In genomic region chr8:126733779-126734178, GRCm38 (mm10) we compare ENCODE assay signal across 16 mouse cellular contexts.
DNase-seq lines count a peak whose midpoint lies in the region; ATAC-seq and TF ChIP-seq lines count a peak whose summit lies in the region.
"Had no signal": no experiment of that assay in that cellular context is flagged by ENCODE, and none has a peak within 500 bp of the region (broad histone marks: within the 10 kb centered on the region; RNA-seq: fewer than 3 reads in every experiment).

No protein-coding gene starts in this region.

- no peaks in the 10 kb centered on the region for H3K9me3 ChIP-seq in forebrain, embryonic 15.5 days
- no peaks in the 10 kb centered on the region for H3K9me3 ChIP-seq in forebrain, embryonic 14.5 days (replicated peaks; ENCODE audit: control insufficient read depth, low read length)
- no peaks in the 10 kb centered on the region for H3K9me3 ChIP-seq in midbrain, embryonic 11.5 days (ENCODE audit: control insufficient read depth, low read length)
- no peaks in the 10 kb centered on the region for H3K9me3 ChIP-seq in midbrain, postnatal 0 days (ENCODE audit: low read length)
- H3K9me3 ChIP-seq in stomach, embryonic 15.5 days, result no peaks in the 10 kb centered on the region

- H3K4me3 ChIP-seq in forebrain, embryonic 15.5 days, result no peak overlapping the region
- H3K4me3 ChIP-seq in forebrain, embryonic 14.5 days (ENCODE audit: low read depth, low read length), result no peak overlapping the region
- H3K4me3 ChIP-seq in kidney, adult 2 months (ENCODE audit: insufficient read depth, low read depth, low read length), result no peak overlapping the region
- H3K4me3 ChIP-seq in midbrain, embryonic 11.5 days (ENCODE audit: low read depth, low read length), result no peak overlapping the region
- H3K4me3 ChIP-seq in midbrain, postnatal 0 days (ENCODE audit: low read depth, low read length), result no peak overlapping the region
- no peak overlapping the region for H3K4me3 ChIP-seq in stomach, embryonic 15.5 days (replicated peaks)
- H3K4me3 ChIP-seq: heart, adult 2 months; left cerebral cortex, adult 2 months had no signal

- no peak for TF ChIP-seq CTCF in kidney, adult 2 months (conservative IDR thresholded peaks at IDR 0.05; ENCODE audit: insufficient read depth, insufficient read length, low read depth, low read length)
- no peak for TF ChIP-seq CTCF in midbrain, postnatal 0 days (IDR thresholded peaks at IDR 0.05)

- no peaks in the 10 kb centered on the region for H3K36me3 ChIP-seq in forebrain, embryonic 15.5 days
- H3K36me3 ChIP-seq in forebrain, embryonic 14.5 days (ENCODE audit: control insufficient read depth, insufficient read depth, low read length), result no peaks in the 10 kb centered on the region
- H3K36me3 ChIP-seq in kidney, adult 2 months (ENCODE audit: control insufficient read depth, insufficient read depth, low read length), result no peaks in the 10 kb centered on the region
- no peaks in the 10 kb centered on the region for H3K36me3 ChIP-seq in midbrain, embryonic 11.5 days (ENCODE audit: control insufficient read depth, insufficient read depth, low read length)
- no peaks in the 10 kb centered on the region for H3K36me3 ChIP-seq in midbrain, postnatal 0 days (ENCODE audit: insufficient read depth, low read length)
- H3K36me3 ChIP-seq in stomach, embryonic 15.5 days, result no peaks in the 10 kb centered on the region

- DNase-seq in forebrain, embryonic 14.5 days (ENCODE audit: low spot score), result no peak
- peak; percentile 25 for DNase-seq in kidney, adult 2 months
- DNase-seq in kidney, postnatal 36 days, result no peak
- DNase-seq in midbrain, embryonic 11.5 days (ENCODE audit: low spot score, missing footprints), result peak; percentile 76
- no peak for DNase-seq in midbrain, postnatal 0 days (ENCODE audit: low spot score)
- no peak for DNase-seq in urinary bladder, postnatal 36 days (ENCODE audit: low spot score in 2 of 2)
- DNase-seq: adrenal gland, postnatal 36 days; heart, adult 2 months; heart, postnatal 10 days; lung, postnatal 14 days had no signal

- WGBS in forebrain, embryonic 15.5 days, result 88% methylated on average over 6 of the region's 6 CpGs
- 90% methylated on average over 6 of the region's 6 CpGs for WGBS in forebrain, embryonic 14.5 days
- 64% methylated on average over 6 of the region's 6 CpGs for WGBS in kidney, adult 2 months
- 88% methylated on average over 6 of the region's 6 CpGs for WGBS in midbrain, embryonic 11.5 days
- 80% methylated on average over 6 of the region's 6 CpGs for WGBS in midbrain, postnatal 0 days
- WGBS in stomach, embryonic 15.5 days, result 60% methylated on average over 6 of the region's 6 CpGs

- ATAC-seq in forebrain, embryonic 15.5 days (replicated peaks), result no peak
- ATAC-seq in forebrain, embryonic 14.5 days, result no peak
- ATAC-seq in midbrain, embryonic 11.5 days (ENCODE audit: low FRiP score), result no peak
- no peak for ATAC-seq in midbrain, postnatal 0 days (ENCODE audit: low FRiP score)
- no peak for ATAC-seq in stomach, embryonic 15.5 days (ENCODE audit: insufficient read depth, low FRiP score, low read depth)
- ATAC-seq: inflammation-experienced regulatory T-cells, adult 6 months had no signal

- no peak for TF ChIP-seq POLR2A in kidney, adult 2 months (IDR thresholded peaks at IDR 0.05; ENCODE audit: low read depth, low read length)

- H3K4me1 ChIP-seq in forebrain, embryonic 15.5 days, result peaks cover 30% of the 10 kb centered on the region
- peaks cover 20% of the 10 kb centered on the region for H3K4me1 ChIP-seq in forebrain, embryonic 14.5 days (ENCODE audit: control insufficient read depth, insufficient read depth, low read length)
- H3K4me1 ChIP-seq in kidney, adult 2 months (ENCODE audit: control insufficient read depth, insufficient read depth, low read length), result peaks cover 33% of the 10 kb centered on the region
- H3K4me1 ChIP-seq in midbrain, embryonic 11.5 days (ENCODE audit: control insufficient read depth, insufficient read depth, low read length), result peaks cover 17% of the 10 kb centered on the region
- H3K4me1 ChIP-seq in midbrain, postnatal 0 days (ENCODE audit: insufficient read depth, low read length), result peaks cover 17% of the 10 kb centered on the region
- H3K4me1 ChIP-seq in stomach, embryonic 15.5 days, result peaks cover 58% of the 10 kb centered on the region

- no peaks in the 10 kb centered on the region for H3K27me3 ChIP-seq in forebrain, embryonic 15.5 days
- no peaks in the 10 kb centered on the region for H3K27me3 ChIP-seq in forebrain, embryonic 14.5 days (replicated peaks; ENCODE audit: control insufficient read depth, insufficient read depth, low read length)
- H3K27me3 ChIP-seq in kidney, adult 2 months (replicated peaks; ENCODE audit: control insufficient read depth, insufficient read depth, low read length), result no peaks in the 10 kb centered on the region
- H3K27me3 ChIP-seq in midbrain, embryonic 11.5 days (ENCODE audit: control insufficient read depth, insufficient read depth, low read length), result no peaks in the 10 kb centered on the region
- H3K27me3 ChIP-seq in midbrain, postnatal 0 days (ENCODE audit: insufficient read depth, low read length), result no peaks in the 10 kb centered on the region
- no peaks in the 10 kb centered on the region for H3K27me3 ChIP-seq in stomach, embryonic 15.5 days (replicated peaks)
- H3K27me3 ChIP-seq: Patski had no signal

- 0 out of 2 replicates have a peak overlapping the region, but pooled peaks have one; percentile 11 for H3K27ac ChIP-seq in forebrain, embryonic 15.5 days (replicated peaks)
- H3K27ac ChIP-seq in forebrain, embryonic 14.5 days (ENCODE audit: low read depth, low read length), result no peak overlapping the region
- H3K27ac ChIP-seq in kidney, adult 2 months (ENCODE audit: insufficient read depth, low read depth, low read length), result peak overlapping the region; percentile 63
- H3K27ac ChIP-seq in midbrain, embryonic 11.5 days (ENCODE audit: low read depth, low read length), result no peak overlapping the region
- no peak overlapping the region for H3K27ac ChIP-seq in midbrain, postnatal 0 days (ENCODE audit: low read depth, low read length)
- H3K27ac ChIP-seq in stomach, embryonic 15.5 days, result peak overlapping the region; percentile 16
- H3K27ac ChIP-seq: left cerebral cortex, adult 2 months had no signal

- no peak overlapping the region for H3K4me2 ChIP-seq in forebrain, embryonic 15.5 days (replicated peaks)
- H3K4me2 ChIP-seq in forebrain, embryonic 14.5 days (ENCODE audit: low read length), result no peak overlapping the region
- H3K4me2 ChIP-seq in midbrain, embryonic 11.5 days, result no peak overlapping the region
- no peak overlapping the region for H3K4me2 ChIP-seq in midbrain, postnatal 0 days (ENCODE audit: low read depth, low read length, poor library complexity, severe bottlenecking)
- no peak overlapping the region for H3K4me2 ChIP-seq in stomach, embryonic 15.5 days
- H3K4me2 ChIP-seq: liver, embryonic 11.5 days had no signal

- no peak overlapping the region for H3K9ac ChIP-seq in forebrain, embryonic 15.5 days (replicated peaks)
- H3K9ac ChIP-seq in forebrain, embryonic 14.5 days (ENCODE audit: low read length), result no peak overlapping the region
- H3K9ac ChIP-seq in midbrain, embryonic 11.5 days (ENCODE audit: low read length), result no peak overlapping the region
- H3K9ac ChIP-seq in midbrain, postnatal 0 days (replicated peaks; ENCODE audit: low read length, poor library complexity, severe bottlenecking), result no peak overlapping the region
- no peak overlapping the region for H3K9ac ChIP-seq in stomach, embryonic 15.5 days

Comparison
In these comparisons a context has a peak if more than half of its experiments do, and no peak if none do; other contexts are left out.
1. H3K27ac ChIP-seq: peak in forebrain, embryonic 15.5 days (single experiment), kidney, adult 2 months (single experiment) and stomach, embryonic 15.5 days (single experiment); none in forebrain, embryonic 14.5 days (single experiment), midbrain, embryonic 11.5 days (single experiment) and midbrain, postnatal 0 days (single experiment).
2. DNase-seq: peak in kidney, adult 2 months (single experiment) and midbrain, embryonic 11.5 days (single experiment); none in forebrain, embryonic 14.5 days (single experiment), kidney, postnatal 36 days (0 of 2), midbrain, postnatal 0 days (single experiment) and urinary bladder, postnatal 36 days (0 of 2).